Mouse (Mus musculus): ENCODE results near the gene Sypl. TPM values are rescaled to one million over a fixed set of nuclear protein-coding genes. Genes with fewer than 3 reads are reported as not detected.

Sypl gene
- polyA plus RNA-seq, 1 experiment from 2014 or later = 50.7 TPM

DNA sequence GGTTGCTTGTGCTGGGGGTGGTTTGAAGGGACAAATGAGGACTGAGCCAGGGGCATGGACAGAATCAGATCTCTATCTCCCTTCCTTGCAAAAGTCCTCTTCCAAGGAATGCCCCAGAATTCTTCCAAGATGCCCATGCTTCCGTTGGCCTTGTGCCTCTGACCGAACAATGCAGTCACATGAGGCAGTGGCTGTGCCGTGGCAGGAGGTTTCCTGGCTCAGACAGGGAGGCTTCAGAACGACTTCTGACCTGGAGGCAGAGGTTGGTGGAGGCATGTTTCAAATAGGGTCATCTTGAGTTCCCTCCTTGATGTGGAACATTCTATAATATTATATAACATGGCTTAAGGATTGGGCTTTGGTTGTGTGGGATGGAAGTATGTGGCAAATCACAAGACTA is 64.9 kb downstream of the Sypl start:
- no peak for ATAC-seq (ENCODE audit: low FRiP score)
- 73% methylated on average over 4 of the region's 4 CpGs for WGBS
- Histone ChIP-seq H3K4me2 (replicated peaks) (no peak overlapping the region), H3K4me3 (replicated peaks; ENCODE audit: low read length) (no peak overlapping the region), H3K9ac (no peak overlapping the region), H3K36me3 (replicated peaks; ENCODE audit: control insufficient read depth, insufficient read depth) (no peaks in the 10 kb centered on the region), H3K27ac (no peak overlapping the region), H3K9me3 (ENCODE audit: control insufficient read depth, low read length) (no peaks in the 10 kb centered on the region), H3K27me3 (ENCODE audit: control insufficient read depth, insufficient read depth, low read length) (no peaks in the 10 kb centered on the region), H3K4me1 (replicated peaks; ENCODE audit: control insufficient read depth, insufficient read depth, low read length) (no peaks in the 10 kb centered on the region; the same call in 1 of the 2 replicates)
- no peak for DNase-seq (ENCODE audit: low spot score)

DNA sequence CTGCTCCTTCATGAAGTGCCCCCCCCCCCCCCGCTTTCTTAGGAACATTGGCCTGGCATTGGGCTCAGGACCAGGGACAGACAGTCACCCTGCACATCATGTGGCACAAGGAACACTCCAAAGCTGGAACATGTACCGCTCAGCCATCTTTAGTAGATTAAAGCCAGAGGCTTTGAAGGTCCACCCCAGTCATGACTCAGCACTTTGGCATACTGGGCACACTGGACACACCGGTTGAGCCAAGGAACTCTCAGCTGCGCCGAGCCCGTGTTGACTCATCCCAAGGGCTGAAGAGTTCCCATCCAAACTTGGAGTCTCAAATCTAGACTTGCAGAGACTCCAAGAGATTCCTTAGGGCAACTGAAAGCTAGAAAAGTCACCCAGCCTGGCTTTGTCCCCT is 66.3 kb downstream of the Sypl start:
- Histone ChIP-seq H3K27ac (no peak overlapping the region), H3K36me3 (replicated peaks; ENCODE audit: control insufficient read depth, insufficient read depth) (no peaks in the 10 kb centered on the region), H3K27me3 (ENCODE audit: control insufficient read depth, insufficient read depth, low read length) (no peaks in the 10 kb centered on the region), H3K4me3 (replicated peaks; ENCODE audit: low read length) (no peak overlapping the region), H3K9me3 (ENCODE audit: control insufficient read depth, low read length) (no peaks in the 10 kb centered on the region), H3K9ac (no peak overlapping the region), H3K4me2 (replicated peaks) (no peak overlapping the region), H3K4me1 (replicated peaks; ENCODE audit: control insufficient read depth, insufficient read depth, low read length) (no peaks in the 10 kb centered on the region)
- 83% methylated on average over 6 of the region's 6 CpGs for WGBS
- ATAC-seq (ENCODE audit: low FRiP score) (no peak), DNase-seq (ENCODE audit: low spot score) (no peak)

- Histone ChIP-seq H3K27ac (no peak overlapping the region), H3K4me1 (replicated peaks; ENCODE audit: control insufficient read depth, insufficient read depth, low read length) (no peaks in the 10 kb centered on the region), H3K4me3 (replicated peaks; ENCODE audit: low read length) (no peak overlapping the region), H3K9ac (no peak overlapping the region), H3K4me2 (replicated peaks) (no peak overlapping the region), H3K27me3 (ENCODE audit: control insufficient read depth, insufficient read depth, low read length) (no peaks in the 10 kb centered on the region; the same call in 1 of the 2 replicates), H3K36me3 (replicated peaks; ENCODE audit: control insufficient read depth, insufficient read depth) (no peaks in the 10 kb centered on the region), H3K9me3 (ENCODE audit: control insufficient read depth, low read length) (no peaks in the 10 kb centered on the region)
- 85% methylated on average over 9 of the region's 9 CpGs for WGBS
- no peak for DNase-seq (ENCODE audit: low spot score)
- ATAC-seq (ENCODE audit: low FRiP score) = no peak
These were observed 67.4 kb downstream of the Sypl start for GRCm38 (mm10) chr12:33021140-33021539.

DNA sequence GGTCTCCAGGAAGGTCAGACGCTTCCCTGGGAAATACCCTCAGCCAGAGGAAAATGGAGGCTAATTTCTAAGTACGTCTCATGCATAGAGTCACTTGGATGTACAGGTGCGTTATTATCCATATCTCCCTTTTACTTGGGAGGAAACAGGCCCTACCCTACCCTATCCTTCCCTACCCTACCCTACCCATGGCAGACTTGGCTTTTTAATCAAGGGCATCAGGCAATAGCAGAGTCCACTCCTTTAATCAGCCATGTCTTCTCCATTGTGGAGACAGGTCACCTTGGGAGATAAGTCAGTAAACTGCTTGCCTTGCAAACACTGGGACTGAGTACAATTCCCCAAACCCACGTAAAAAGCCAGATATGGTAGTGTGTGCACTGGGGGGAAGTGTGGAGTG is 68.1 kb downstream of the Sypl start:
- WGBS = 92% methylated on average over 4 of the region's 4 CpGs
- no peak overlapping the region for H3K4me2 ChIP-seq (replicated peaks)
- H3K27ac ChIP-seq = no peak overlapping the region
- no peaks in the 10 kb centered on the region for H3K36me3 ChIP-seq (replicated peaks; ENCODE audit: control insufficient read depth, insufficient read depth)
- H3K4me1 ChIP-seq (replicated peaks; ENCODE audit: control insufficient read depth, insufficient read depth, low read length) = no peaks in the 10 kb centered on the region
- no peaks in the 10 kb centered on the region for H3K9me3 ChIP-seq (ENCODE audit: control insufficient read depth, low read length)
- H3K9ac ChIP-seq = no peak overlapping the region
- H3K4me3 ChIP-seq (replicated peaks; ENCODE audit: low read length) = no peak overlapping the region
- no peak for DNase-seq (ENCODE audit: low spot score)
- no peaks in the 10 kb centered on the region; the same call in 1 of the 2 replicates for H3K27me3 ChIP-seq (ENCODE audit: control insufficient read depth, insufficient read depth, low read length)
- ATAC-seq (ENCODE audit: low FRiP score) = no peak

DNA sequence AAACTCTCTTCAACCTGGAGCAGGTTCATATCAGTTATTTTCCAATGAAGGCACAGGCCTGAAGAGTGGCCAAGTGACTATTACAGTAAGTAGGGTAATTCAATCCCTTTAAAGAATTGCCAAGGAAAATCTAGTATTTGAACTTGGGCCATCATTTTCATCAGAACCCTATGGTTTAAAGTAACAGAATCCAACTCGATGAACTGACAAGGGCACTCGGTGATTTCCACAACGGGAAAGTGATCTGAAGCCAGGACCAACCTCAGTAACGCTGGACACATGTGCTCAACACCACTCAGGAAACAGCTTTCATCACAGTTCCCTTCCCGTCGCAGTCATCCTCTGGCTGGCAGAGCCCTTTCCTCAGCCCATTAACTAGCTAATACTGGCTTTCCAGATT is 70.8 kb downstream of the Sypl start:
- no peak for DNase-seq (ENCODE audit: low spot score)
- H3K4me2 ChIP-seq (replicated peaks) = no peak overlapping the region
- H3K27me3 ChIP-seq (ENCODE audit: control insufficient read depth, insufficient read depth, low read length) = no peaks in the 10 kb centered on the region; the same call in 1 of the 2 replicates
- no peaks in the 10 kb centered on the region for H3K9me3 ChIP-seq (ENCODE audit: control insufficient read depth, low read length)
- no peaks in the 10 kb centered on the region for H3K36me3 ChIP-seq (replicated peaks; ENCODE audit: control insufficient read depth, insufficient read depth)
- no peak overlapping the region for H3K9ac ChIP-seq
- H3K27ac ChIP-seq = no peak overlapping the region
- H3K4me1 ChIP-seq (replicated peaks; ENCODE audit: control insufficient read depth, insufficient read depth, low read length) = no peaks in the 10 kb centered on the region; the same call in none of the 2 replicates
- no peak overlapping the region for H3K4me3 ChIP-seq (replicated peaks; ENCODE audit: low read length)
- 87% methylated on average over 6 of the region's 6 CpGs for WGBS
- no peak for ATAC-seq (ENCODE audit: low FRiP score)

DNA sequence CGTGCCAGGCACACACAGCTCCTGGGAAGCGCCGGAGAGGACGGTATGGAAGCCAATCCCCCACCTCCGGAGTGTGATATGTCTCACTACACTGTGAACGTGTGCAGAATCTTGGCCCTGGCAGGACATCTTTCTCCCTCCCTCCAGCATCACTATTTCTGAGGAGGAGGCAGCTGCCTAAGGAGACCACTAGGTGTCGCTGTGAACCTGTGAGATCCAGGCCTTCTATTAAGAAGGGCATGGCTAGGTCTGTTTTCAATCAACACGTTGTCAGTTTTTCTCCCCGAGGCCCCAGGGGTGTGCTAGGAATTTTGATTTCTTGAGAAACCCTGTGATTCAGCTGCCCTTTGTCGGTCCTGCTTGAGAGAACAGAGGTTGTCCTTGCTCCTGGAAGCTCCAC is 73.4 kb downstream of the Sypl start:
- H3K4me2 ChIP-seq (replicated peaks) = peak overlapping the region; percentile 16; the same call in 1 of the 2 replicates

DNA sequence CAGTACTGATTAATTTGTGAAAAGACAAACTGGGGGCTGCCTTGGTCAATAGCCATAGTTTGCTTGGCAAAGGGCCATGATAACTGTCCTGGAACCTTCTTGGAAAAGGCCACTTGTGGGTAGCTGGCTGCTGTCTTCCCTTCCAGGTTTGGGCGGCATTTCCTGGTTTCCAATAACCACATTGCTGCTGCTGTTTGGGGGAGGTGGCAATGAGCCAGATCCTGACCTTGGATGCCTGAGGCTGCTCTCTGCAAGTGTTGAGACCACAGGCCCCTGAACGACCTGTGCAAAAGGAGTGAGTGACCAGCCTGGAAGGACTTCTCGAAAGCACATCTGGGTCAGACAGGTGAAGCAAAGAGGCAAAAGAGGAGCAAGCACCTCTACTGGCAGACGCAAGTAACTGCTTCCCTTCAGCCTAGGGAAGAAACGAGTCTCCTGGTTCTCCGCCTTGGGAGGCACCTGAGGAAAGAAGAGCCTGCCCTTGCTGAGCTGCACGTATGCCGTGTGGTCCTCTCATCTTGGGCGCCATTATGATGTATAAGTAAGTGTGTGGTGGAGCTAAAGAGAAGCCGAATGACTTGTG is 74.5 kb downstream of the Sypl start:
- WGBS = 51% methylated on average over 10 of the region's 10 CpGs
- DNase-seq (ENCODE audit: low spot score) = no peak
- Histone ChIP-seq H3K9me3 (ENCODE audit: control insufficient read depth, low read length) (no peaks in the 10 kb centered on the region), H3K27ac (no peak overlapping the region), H3K36me3 (replicated peaks; ENCODE audit: control insufficient read depth, insufficient read depth) (no peaks in the 10 kb centered on the region), H3K4me2 (replicated peaks) (no peak overlapping the region), H3K4me1 (replicated peaks; ENCODE audit: control insufficient read depth, insufficient read depth, low read length) (no peaks in the 10 kb centered on the region; the same call in none of the 2 replicates), H3K27me3 (ENCODE audit: control insufficient read depth, insufficient read depth, low read length) (no peaks in the 10 kb centered on the region; the same call in 1 of the 2 replicates), H3K4me3 (replicated peaks; ENCODE audit: low read length) (no peak overlapping the region), H3K9ac (no peak overlapping the region)
- no peak for ATAC-seq (ENCODE audit: low FRiP score)

More for the DNA sequence above, 73.4 kb downstream of the Sypl start:
- Histone ChIP-seq H3K4me1 (replicated peaks; ENCODE audit: control insufficient read depth, insufficient read depth, low read length) (no peaks in the 10 kb centered on the region; the same call in none of the 2 replicates), H3K36me3 (replicated peaks; ENCODE audit: control insufficient read depth, insufficient read depth) (no peaks in the 10 kb centered on the region), H3K9me3 (ENCODE audit: control insufficient read depth, low read length) (no peaks in the 10 kb centered on the region), H3K9ac (no peak overlapping the region), H3K4me3 (replicated peaks; ENCODE audit: low read length) (no peak overlapping the region), H3K27me3 (ENCODE audit: control insufficient read depth, insufficient read depth, low read length) (no peaks in the 10 kb centered on the region; the same call in 1 of the 2 replicates), H3K27ac (no peak overlapping the region)
- peak; percentile 91 for DNase-seq (ENCODE audit: low spot score)
- ATAC-seq (ENCODE audit: low FRiP score) = peak; percentile 78
- 3% methylated on average over 10 of the region's 10 CpGs for WGBS

DNA sequence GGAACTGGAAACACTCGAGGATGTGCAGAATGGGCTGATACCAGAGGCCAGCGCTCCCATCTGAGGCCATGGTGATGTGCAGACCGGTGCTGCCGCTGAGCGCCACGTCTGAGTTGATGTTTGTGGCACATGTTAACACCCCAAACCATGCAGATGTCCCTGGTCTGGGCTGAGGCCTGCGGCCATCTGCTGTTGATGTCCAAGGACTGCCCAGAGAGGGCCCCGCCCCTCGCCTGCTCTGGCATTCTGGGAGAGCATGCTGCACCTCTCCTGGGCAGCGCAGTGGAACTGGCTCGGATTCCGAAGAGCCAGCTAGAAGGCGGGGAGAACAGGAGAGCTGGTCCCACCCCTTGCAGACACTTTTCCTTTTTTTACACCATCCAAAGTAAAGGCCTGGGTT is 75.0 kb downstream of the Sypl start:
- H3K36me3 ChIP-seq (replicated peaks; ENCODE audit: control insufficient read depth, insufficient read depth) = no peaks in the 10 kb centered on the region
- H3K9ac ChIP-seq = no peak overlapping the region
- no peak overlapping the region for H3K27ac ChIP-seq
- H3K4me3 ChIP-seq (replicated peaks; ENCODE audit: low read length) = no peak overlapping the region
- WGBS = 55% methylated on average over 13 of the region's 13 CpGs
- no peak; the same call in 1 of the 2 replicates for ATAC-seq (ENCODE audit: low FRiP score)
- no peaks in the 10 kb centered on the region; the same call in none of the 2 replicates for H3K4me1 ChIP-seq (replicated peaks; ENCODE audit: control insufficient read depth, insufficient read depth, low read length)
- no peaks in the 10 kb centered on the region; the same call in 1 of the 2 replicates for H3K27me3 ChIP-seq (ENCODE audit: control insufficient read depth, insufficient read depth, low read length)
- no peaks in the 10 kb centered on the region for H3K9me3 ChIP-seq (ENCODE audit: control insufficient read depth, low read length)
- DNase-seq (ENCODE audit: low spot score) = no peak
- no peak overlapping the region for H3K4me2 ChIP-seq (replicated peaks)

All from hindbrain, embryonic 14.5 days (tissue).